In the genomic region with DNA sequence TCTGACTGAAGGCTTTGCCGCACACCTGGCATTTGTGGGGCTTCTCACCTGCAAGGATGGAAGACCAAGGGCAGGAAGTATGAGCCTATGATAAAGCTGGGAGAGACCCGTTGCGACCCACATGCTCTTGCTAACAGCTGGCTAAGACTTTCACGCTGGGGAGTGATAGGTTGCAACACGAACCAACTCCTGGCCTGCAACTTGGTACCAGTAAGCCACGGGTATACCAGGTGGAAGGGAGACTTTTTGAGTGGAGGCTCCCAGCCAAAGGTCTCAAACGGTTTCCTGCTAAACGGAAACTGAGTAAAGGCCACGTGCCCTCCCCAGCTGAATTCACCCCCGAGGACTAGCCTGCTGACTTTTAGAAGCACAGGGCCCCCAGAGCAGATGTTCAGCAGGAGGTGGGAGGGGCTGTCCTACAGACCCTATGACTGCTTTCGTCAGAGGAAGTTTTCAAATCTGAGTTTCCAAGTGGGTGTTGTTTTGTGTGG, we compare ENCODE assay signal across 16 mouse cellular contexts. TPM values are rescaled to one million over a fixed set of nuclear protein-coding genes. Genes with fewer than 3 reads are reported as not detected.
DNase-seq lines count a peak whose midpoint lies in the region; ATAC-seq lines count a peak whose summit lies in the region.
"Had no signal": no experiment of that assay in that cellular context is flagged by ENCODE, and none has a peak within 500 bp of the region (broad histone marks: within the 10 kb centered on the region; RNA-seq: fewer than 3 reads in every experiment).

No protein-coding gene starts in this region.

- intact Hi-C loops in heart, postnatal 14 days (cut with DNase I), result no loop called here

- no peaks in the 10 kb centered on the region for H3K36me3 ChIP-seq in splenic B cell, adult 2 months (ENCODE audit: control insufficient read depth, insufficient read depth, low read length, poor library complexity, severe bottlenecking)

- H3K27me3 ChIP-seq in splenic B cell, adult 2 months (ENCODE audit: control insufficient read depth, insufficient read depth, low read length, poor library complexity, severe bottlenecking), result no peaks in the 10 kb centered on the region

- ATAC-seq in granulocyte monocyte progenitor cell, adult 5-6 weeks (replicated peaks; ENCODE audit: poor library complexity, severe bottlenecking), result peak; percentile 61

- peak; percentile 64 for DNase-seq in heart, adult 11 months
- no peak for DNase-seq in heart, postnatal 14 days
- peak; percentile 70 for DNase-seq in CD4-positive helper T cell, adult 2 months (ENCODE audit: low read depth, low spot score)
- peak; percentile 88 for DNase-seq in splenic B cell, adult 2 months (ENCODE audit: low read depth, low spot score)
- DNase-seq in urinary bladder, postnatal 36 days (ENCODE audit: low spot score in 2 of 2), result no peak
- no peak for DNase-seq in urinary bladder, postnatal 25 days (ENCODE audit: low spot score)
- DNase-seq in left cerebral cortex, adult 18-20 months (ENCODE audit: low spot score in 2 of 2), result no peak
- DNase-seq: adrenal gland, postnatal 36 days; cerebellum, adult 11 months; heart, adult 2 months; heart, postnatal 4 days; kidney, adult 18-20 months; right cerebral cortex, postnatal 14 days had no signal

RNA-seq across cellular contexts. Expression of gene Gfi1, which starts 7.9 kb away (rescaled TPM):
- 1 to 10 TPM in 1 of 2 experiments, under 1 TPM in 1; 0.29 to 1.5 TPM for total RNA-seq in heart, postnatal 14 days (2021)
- 42.2 and 60.6 TPM in 2 replicates for total RNA-seq in granulocyte monocyte progenitor cell, adult 5-6 weeks (2014; fragmentation: Nextera tagmentation)
- total RNA-seq in granulocyte monocyte progenitor cell, adult 5-6 weeks (2017), result 53.9 and 54.4 TPM in 2 replicates
- not detected for total RNA-seq in left cerebral cortex, adult 18-20 months (2021)
- total RNA-seq: heart, adult 2 months; layer of hippocampus, adult 18-20 months; left cerebral cortex, postnatal 14 days had no signal

Comparison
In these comparisons a context has a peak if more than half of its experiments do, and no peak if none do; other contexts are left out.
1. DNase-seq: peak in heart, adult 11 months (single experiment), CD4-positive helper T cell, adult 2 months (single experiment) and splenic B cell, adult 2 months (single experiment); none in heart, postnatal 14 days (0 of 2), urinary bladder, postnatal 36 days (0 of 2), urinary bladder, postnatal 25 days (single experiment) and left cerebral cortex, adult 18-20 months (0 of 2).
2. RNA of gene Gfi1, which starts 7.9 kb away (total RNA-seq): 42.2 to 60.6 TPM in granulocyte monocyte progenitor cell, adult 5-6 weeks; 0.29 to 1.5 TPM in heart, postnatal 14 days and not detected in left cerebral cortex, adult 18-20 months; every median in the first group is over 10 times any median in the second.